Mouse (Mus musculus) ES-E14 (cell line): Measurements from ENCODE around the gene Ddx42. TPM values are rescaled to one million over a fixed set of nuclear protein-coding genes. Genes with fewer than 3 reads are reported as not detected.

Experiments
- DNase-seq: peaks from one replicate; pipeline ENCODE4 v3.0.0-alpha.2; 2013; ENCODE audit warnings: low read depth, low spot score
- H3K27ac ChIP-seq: 2 replicates; pipeline ENCODE4 v1.5.1; 2012; ENCODE audit warnings: low read depth, mild to moderate bottlenecking, low read length, moderate library complexity, mixed read lengths; ENCODE audit not compliant: poor library complexity, insufficient read depth, severe bottlenecking
- H3K36me3 ChIP-seq: 2 replicates; pipeline ENCODE4 v1.6.1; 2012; ENCODE audit warnings: mild to moderate bottlenecking, low read length, moderate library complexity, mixed read lengths; ENCODE audit not compliant: control insufficient read depth, poor library complexity, insufficient read depth, severe bottlenecking
- H3K4me1 ChIP-seq, 2 experiments: fragments of 150-350 bp in 1 of 2; sonication (generic) in 1 of 2; 2 replicates each; pipeline ENCODE4 v1.6.1; 2012; ENCODE audit warnings: low read length in 2 of 2, mild to moderate bottlenecking in 1 of 2, mixed read lengths in 1 of 2; ENCODE audit not compliant: control insufficient read depth in 2 of 2, insufficient read depth in 2 of 2, poor library complexity in 1 of 2
- H3K4me3 ChIP-seq, 2 experiments: fragments of 150-350 bp in 1 of 2; sonication (generic) in 1 of 2; 2 replicates each; pipeline ENCODE4 v1.5.1; 2012; ENCODE audit warnings: low read length in 2 of 2, low read depth in 1 of 2, mild to moderate bottlenecking in 1 of 2, mixed read lengths in 1 of 2; ENCODE audit not compliant: insufficient read depth in 1 of 2, poor library complexity in 1 of 2, severe bottlenecking in 1 of 2
- H3K9ac ChIP-seq: 2 replicates; pipeline ENCODE4 v1.6.1; 2012; ENCODE audit warnings: low read depth, mild to moderate bottlenecking, low read length, mixed read lengths; ENCODE audit not compliant: poor library complexity, insufficient read depth, severe bottlenecking
- H3K9me3 ChIP-seq: fragments of 150-350 bp; sonication (generic); 2 replicates; pipeline ENCODE4 v1.6.1; 2012; ENCODE audit warnings: low read depth, mild to moderate bottlenecking, low read length; ENCODE audit not compliant: control insufficient read depth, insufficient read depth
- CHD2 ChIP-seq: IDR thresholded peaks from 2 replicates; pipeline ENCODE4 v1.6.1; 2014; ENCODE audit warnings: mild to moderate bottlenecking, low read depth, low read length, inconsistent platforms
- HCFC1 ChIP-seq: IDR thresholded peaks from 2 replicates; pipeline ENCODE4 v1.6.1; 2012; ENCODE audit warnings: low read length, inconsistent platforms, borderline replicate concordance; ENCODE audit not compliant: insufficient read depth
- MAFK ChIP-seq: IDR thresholded peaks from 2 replicates; pipeline ENCODE4 v1.6.1; 2014; ENCODE audit warnings: mild to moderate bottlenecking, low read depth, low read length, inconsistent platforms; ENCODE audit not compliant: insufficient read depth
- ZC3H11A ChIP-seq: IDR thresholded peaks from 2 replicates; pipeline ENCODE4 v1.6.1; 2012; ENCODE audit warnings: low read depth, mild to moderate bottlenecking, inconsistent platforms, low read length, borderline replicate concordance
- ZNF384 ChIP-seq: IDR thresholded peaks from 2 replicates; pipeline ENCODE4 v1.6.1; 2012; ENCODE audit warnings: low read depth, low read length, inconsistent platforms
- in situ Hi-C, 2 experiments: fragments of 600-800 bp; cut with MboI; formaldehyde crosslinking; loops; one replicate each; pipeline ENCODE4 v1.15.1; 2025; ENCODE audit warnings: low sequenced_read_pairs in 2 of 2, inconsistent platforms in 1 of 2; ENCODE audit not compliant: unreplicated experiment in 2 of 2
- total RNA-seq: library from RNA; depleted of rRNA; stranded (reverse); fragments of 300-350 nt; gene quantifications from 2 replicates; pipeline ENCODE4 v1.2.3, GENCODE M21; 2012

Gene Ddx42
- total RNA-seq, 1 experiment, result 64.3 TPM

- TF ChIP-seq ZNF384 (no peak), HCFC1 (no peak), MAFK (no peak), ZC3H11A (no peak), CHD2 (no peak)
- DNase-seq, result no peak
- H3K9ac ChIP-seq, result no peak overlapping the region
- peaks cover 29% of the 10 kb centered on the region for H3K36me3 ChIP-seq
- no peaks in the 10 kb centered on the region for H3K9me3 ChIP-seq
- H3K4me1 ChIP-seq, result no peaks in the 10 kb centered on the region
- in situ Hi-C loops, result no loop called here
- no peak overlapping the region for H3K27ac ChIP-seq
- no peak overlapping the region for H3K4me3 ChIP-seq
These were observed 15.2 kb upstream of the Ddx42 start for GRCm38 (mm10) chr11:106201337-106202122.

- in situ Hi-C loops, result no loop called here
- TF ChIP-seq ZNF384, result no peak
- TF ChIP-seq MAFK, result no peak
- TF ChIP-seq HCFC1, result no peak
- TF ChIP-seq CHD2, result no peak
- no peak for TF ChIP-seq ZC3H11A
- no peak within 1 kb of the TSS for H3K4me3 ChIP-seq
- no peak within 1 kb of the TSS for H3K27ac ChIP-seq
- no peak within 1 kb of the TSS for H3K9ac ChIP-seq
- DNase-seq, result no peak
- H3K9me3 ChIP-seq, result no peaks in the 10 kb centered on the region
- peaks cover 32% of the 10 kb centered on the region for H3K36me3 ChIP-seq
- no peaks in the 10 kb centered on the region for H3K4me1 ChIP-seq
These were observed 14.6 kb upstream of the Ddx42 start, which contains the start of gene Strada for GRCm38 (mm10) chr11:106202123-106202465. TSS of gene Strada (minus strand) at chr11:106202168.

GRCm38 (mm10) chr11:106212771-106213170, 4.0 kb upstream of the Ddx42 start:
- no peak overlapping the region for H3K27ac ChIP-seq
- H3K9me3 ChIP-seq, result no peaks in the 10 kb centered on the region
- H3K9ac ChIP-seq, result 0 out of 2 replicates have a peak overlapping the region, but pooled peaks have one; percentile 1
- H3K36me3 ChIP-seq, result peaks cover 21% of the 10 kb centered on the region
- in situ Hi-C loops, result no loop called here
- no peak for DNase-seq
- H3K4me1 ChIP-seq, result peaks cover 0 to 3% of the 10 kb centered on the region in 2 experiments; a peak in 2 of 4 replicates
- TF ChIP-seq MAFK (no peak), ZC3H11A (no peak), CHD2 (no peak), HCFC1 (no peak), ZNF384 (no peak)
- no peak overlapping the region for H3K4me3 ChIP-seq

GRCm38 (mm10) chr11:106214856-106215255, 1.9 kb upstream of the Ddx42 start:
- in situ Hi-C loops, result no loop called here
- Histone ChIP-seq H3K9ac (peak overlapping the region; percentile 96), H3K4me1 (peaks cover 2 to 5% of the 10 kb centered on the region in 2 experiments; a peak in 3 of 4 replicates), H3K27ac (no peak overlapping the region), H3K9me3 (no peaks in the 10 kb centered on the region), H3K4me3 (no peak overlapping the region; a peak in 2 of 4 replicates), H3K36me3 (peaks cover 10% of the 10 kb centered on the region)
- no peak for TF ChIP-seq ZNF384
- TF ChIP-seq HCFC1, result no peak
- TF ChIP-seq CHD2, result no peak
- no peak for TF ChIP-seq MAFK
- TF ChIP-seq ZC3H11A, result no peak
- DNase-seq, result no peak

- TF ChIP-seq ZC3H11A, result no peak
- peak overlapping the region; percentile 64 to 89 for H3K4me3 ChIP-seq
- peaks cover 2 to 5% of the 10 kb centered on the region in 2 experiments; a peak in 3 of 4 replicates for H3K4me1 ChIP-seq
- in situ Hi-C loops, result no loop called here
- H3K27ac ChIP-seq, result no peak overlapping the region
- H3K9ac ChIP-seq, result peak overlapping the region; percentile 96
- H3K9me3 ChIP-seq, result no peaks in the 10 kb centered on the region
- peaks cover 10% of the 10 kb centered on the region for H3K36me3 ChIP-seq
- DNase-seq, result no peak
These were observed 1.3 kb upstream of the Ddx42 start for GRCm38 (mm10) chr11:106215450-106215859.
